Mouse (Mus musculus): ENCODE measurements around the gene Insig1. TPM values are rescaled to one million over a fixed set of nuclear protein-coding genes. Genes with fewer than 3 reads are reported as not detected.

Gene Insig1
- polyA plus RNA-seq, 1 experiment from 2014 or later = 37.8 TPM

GRCm38 (mm10) chr5:28081822-28082221, 10.7 kb downstream of the Insig1 start:
- 89% methylated on average over 2 of the region's 2 CpGs for WGBS (ENCODE audit: missing documents)
- H3K79me2 ChIP-seq (ENCODE audit: inconsistent target) = no peaks in the 10 kb centered on the region
- H3K27ac ChIP-seq = no peak overlapping the region
- H3K36me3 ChIP-seq (ENCODE audit: inconsistent target) = no peaks in the 10 kb centered on the region; the same call in 1 of the 2 replicates
- H3K4me3 ChIP-seq (ENCODE audit: inconsistent target) = no peak overlapping the region

GRCm38 (mm10) chr5:28082312-28082711, 11.1 kb downstream of the Insig1 start:
- Histone ChIP-seq H3K79me2 (ENCODE audit: inconsistent target) (no peaks in the 10 kb centered on the region), H3K27ac (no peak overlapping the region), H3K36me3 (ENCODE audit: inconsistent target) (no peaks in the 10 kb centered on the region), H3K4me3 (ENCODE audit: inconsistent target) (no peak overlapping the region)
- 87% methylated on average over 4 of the region's 4 CpGs for WGBS (ENCODE audit: missing documents)

DNA sequence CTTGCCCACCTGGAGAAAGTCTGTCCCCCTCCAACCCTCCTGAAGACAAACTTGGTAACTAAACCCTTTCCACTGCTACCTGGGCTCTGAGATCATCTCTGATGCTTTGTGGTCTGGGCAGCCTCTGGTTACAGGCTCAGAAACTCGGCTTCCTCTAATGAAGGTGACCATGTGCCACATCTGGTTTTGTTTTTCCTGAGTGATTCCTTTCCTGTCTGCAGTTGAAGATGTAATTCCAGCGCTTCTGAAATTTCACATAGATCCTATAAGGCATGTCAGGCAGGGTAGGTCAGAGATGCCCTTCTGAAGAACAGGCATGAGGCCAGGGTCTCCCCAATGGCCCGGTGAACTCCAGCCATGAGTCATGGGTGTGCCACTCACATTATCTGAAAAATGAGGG, 11.6 kb downstream of the Insig1 start:
- WGBS (ENCODE audit: missing documents) = 70% methylated on average over 3 of the region's 3 CpGs
- no peak overlapping the region for H3K4me3 ChIP-seq (ENCODE audit: inconsistent target)
- no peaks in the 10 kb centered on the region for H3K79me2 ChIP-seq (ENCODE audit: inconsistent target)
- no peak overlapping the region for H3K27ac ChIP-seq
- no peaks in the 10 kb centered on the region for H3K36me3 ChIP-seq (ENCODE audit: inconsistent target)

- Histone ChIP-seq H3K27ac (no peak overlapping the region), H3K4me3 (ENCODE audit: inconsistent target) (no peak overlapping the region), H3K79me2 (ENCODE audit: inconsistent target) (no peaks in the 10 kb centered on the region), H3K36me3 (ENCODE audit: inconsistent target) (no peaks in the 10 kb centered on the region)
- 0% methylated on average over 2 of the region's 2 CpGs for WGBS (ENCODE audit: missing documents)
These were observed 13.6 kb downstream of the Insig1 start for GRCm38 (mm10) chr5:28084743-28085142.

DNA sequence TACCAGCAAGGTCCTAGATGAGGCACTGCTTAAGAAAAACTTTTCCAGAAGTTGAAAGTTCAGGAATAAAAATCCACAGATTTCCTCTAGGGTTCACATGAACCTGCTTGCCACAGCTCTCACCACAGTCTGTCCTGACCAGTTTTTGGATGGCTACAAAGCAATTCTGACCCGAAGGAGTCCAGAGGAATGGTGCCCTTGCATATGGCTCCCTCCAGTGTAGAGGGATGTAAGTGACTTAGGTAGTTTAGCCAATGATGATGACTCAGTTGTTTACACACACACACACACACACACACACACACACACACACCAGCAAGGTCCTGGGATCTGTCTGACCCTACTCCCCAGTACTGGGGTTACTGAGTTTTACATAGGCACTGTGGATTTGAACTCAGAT, 19.4 kb downstream of the Insig1 start:
- 33% methylated on average over 1 of the region's 1 CpGs for WGBS (ENCODE audit: missing documents)
- H3K27ac ChIP-seq = no peak overlapping the region
- no peak overlapping the region for H3K4me3 ChIP-seq (ENCODE audit: inconsistent target)
- H3K79me2 ChIP-seq (ENCODE audit: inconsistent target) = no peaks in the 10 kb centered on the region
- no peaks in the 10 kb centered on the region for H3K36me3 ChIP-seq (ENCODE audit: inconsistent target)

GRCm38 (mm10) chr5:28092327-28092726, 21.2 kb downstream of the Insig1 start:
- Histone ChIP-seq H3K36me3 (ENCODE audit: inconsistent target) (no peaks in the 10 kb centered on the region), H3K79me2 (ENCODE audit: inconsistent target) (no peaks in the 10 kb centered on the region), H3K4me3 (ENCODE audit: inconsistent target) (no peak overlapping the region), H3K27ac (no peak overlapping the region)
- 96% methylated on average over 3 of the region's 3 CpGs for WGBS (ENCODE audit: missing documents)

GRCm38 (mm10) chr5:28093874-28094273, 22.7 kb downstream of the Insig1 start:
- 19% methylated on average over 4 of the region's 4 CpGs for WGBS (ENCODE audit: missing documents)
- no peaks in the 10 kb centered on the region for H3K36me3 ChIP-seq (ENCODE audit: inconsistent target)
- H3K79me2 ChIP-seq (ENCODE audit: inconsistent target) = no peaks in the 10 kb centered on the region
- H3K4me3 ChIP-seq (ENCODE audit: inconsistent target) = no peak overlapping the region
- no peak overlapping the region for H3K27ac ChIP-seq

DNA sequence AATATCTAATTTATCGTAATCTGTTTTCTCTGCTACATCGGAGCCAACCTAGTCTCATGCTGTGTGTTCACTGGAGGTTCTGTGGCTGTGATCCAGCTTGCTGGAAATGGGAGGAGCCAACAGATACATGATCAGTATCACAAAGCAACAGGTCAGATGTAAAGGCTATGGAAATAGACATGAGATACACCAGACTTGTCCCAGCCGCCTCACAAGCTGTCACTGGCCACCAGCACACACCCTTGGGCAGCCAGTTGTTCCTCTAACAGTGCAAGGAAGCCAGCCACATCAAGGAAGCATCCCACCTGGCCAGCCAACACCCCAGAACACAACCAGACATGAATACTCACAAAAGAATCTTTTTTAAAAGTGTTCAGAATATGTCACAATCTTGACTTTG, 23.2 kb downstream of the Insig1 start:
- Histone ChIP-seq H3K36me3 (ENCODE audit: inconsistent target) (no peaks in the 10 kb centered on the region), H3K79me2 (ENCODE audit: inconsistent target) (no peaks in the 10 kb centered on the region), H3K4me3 (ENCODE audit: inconsistent target) (no peak overlapping the region), H3K27ac (no peak overlapping the region)
- 78% methylated on average over 3 of the region's 3 CpGs for WGBS (ENCODE audit: missing documents)

DNA sequence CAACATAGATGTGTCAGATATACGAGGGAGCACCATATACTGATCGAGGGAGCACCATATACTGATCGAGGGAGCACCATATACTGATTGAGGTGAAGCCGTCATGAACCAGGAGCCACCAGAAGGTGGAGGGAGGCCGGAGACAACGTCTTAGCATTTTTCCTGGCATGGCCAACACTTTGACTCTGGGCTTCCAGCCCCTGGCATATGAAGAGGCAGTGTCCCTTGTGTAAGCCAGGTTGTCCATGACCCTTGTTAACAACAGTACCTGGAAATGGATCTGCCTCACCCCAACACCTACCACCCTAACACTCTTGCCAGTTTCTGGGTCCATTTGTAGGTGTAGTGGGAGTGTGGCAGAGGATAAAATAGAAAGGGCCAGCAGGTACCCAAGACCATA, 23.7 kb downstream of the Insig1 start:
- Histone ChIP-seq H3K79me2 (ENCODE audit: inconsistent target) (no peaks in the 10 kb centered on the region), H3K4me3 (ENCODE audit: inconsistent target) (no peak overlapping the region), H3K27ac (no peak overlapping the region), H3K36me3 (ENCODE audit: inconsistent target) (no peaks in the 10 kb centered on the region)
- WGBS (ENCODE audit: missing documents) = 84% methylated on average over 6 of the region's 6 CpGs

GRCm38 (mm10) chr5:28095671-28096070, 24.5 kb downstream of the Insig1 start:
- Histone ChIP-seq H3K27ac (no peak overlapping the region), H3K79me2 (ENCODE audit: inconsistent target) (no peaks in the 10 kb centered on the region), H3K4me3 (ENCODE audit: inconsistent target) (no peak overlapping the region), H3K36me3 (ENCODE audit: inconsistent target) (no peaks in the 10 kb centered on the region)
- WGBS (ENCODE audit: missing documents) = 80% methylated on average over 2 of the region's 2 CpGs

- H3K36me3 ChIP-seq (ENCODE audit: inconsistent target) = no peaks in the 10 kb centered on the region
- 97% methylated on average over 3 of the region's 4 CpGs for WGBS (ENCODE audit: missing documents)
- no peak overlapping the region for H3K4me3 ChIP-seq (ENCODE audit: inconsistent target)
- H3K27ac ChIP-seq = no peak overlapping the region
- H3K79me2 ChIP-seq (ENCODE audit: inconsistent target) = no peaks in the 10 kb centered on the region
These were observed 35.8 kb downstream of the Insig1 start for GRCm38 (mm10) chr5:28106966-28107365.

DNA sequence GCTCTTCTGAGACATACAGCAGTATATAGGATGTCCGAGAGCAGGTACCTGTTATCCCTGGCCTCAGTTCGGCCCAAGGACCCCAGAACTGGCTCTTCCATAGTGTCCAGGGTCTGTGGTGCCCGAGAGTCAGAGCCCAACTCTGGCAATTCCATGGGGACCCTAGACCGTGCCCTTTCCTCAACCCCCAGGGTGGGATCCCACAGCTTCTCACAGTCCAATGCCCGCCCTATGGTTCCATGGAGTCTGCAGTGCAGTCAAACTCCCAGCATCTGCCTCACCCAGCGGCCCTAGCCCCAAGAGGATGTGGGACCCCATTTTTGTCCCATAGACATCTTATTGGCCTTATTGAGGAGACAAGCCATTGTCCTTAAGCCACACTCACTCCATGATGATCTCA, 36.8 kb downstream of the Insig1 start:
- H3K27ac ChIP-seq = no peak overlapping the region
- H3K36me3 ChIP-seq (ENCODE audit: inconsistent target) = no peaks in the 10 kb centered on the region
- H3K79me2 ChIP-seq (ENCODE audit: inconsistent target) = no peaks in the 10 kb centered on the region
- WGBS (ENCODE audit: missing documents) = 88% methylated on average over 6 of the region's 6 CpGs
- no peak overlapping the region for H3K4me3 ChIP-seq (ENCODE audit: inconsistent target)

DNA sequence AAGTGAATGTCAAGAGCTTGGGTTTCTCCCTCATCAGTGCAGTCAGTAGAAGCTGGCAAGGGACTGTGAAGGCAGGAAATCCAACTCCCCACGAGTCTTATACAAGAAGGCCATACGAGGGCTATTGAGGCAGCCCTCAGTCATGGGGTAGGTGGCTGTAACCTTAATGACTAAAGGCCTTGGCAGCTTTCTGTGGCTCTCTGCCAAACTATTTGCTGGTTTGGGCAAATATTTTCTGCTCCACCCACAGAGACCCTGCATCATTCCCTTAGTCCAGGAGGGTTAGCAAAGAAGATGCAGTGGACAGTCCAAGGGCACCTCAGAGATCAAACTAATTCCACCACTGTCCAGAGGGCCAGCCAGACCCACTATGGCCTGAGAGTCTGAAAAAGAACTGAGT, 39.7 kb downstream of the Insig1 start:
- Histone ChIP-seq H3K36me3 (ENCODE audit: inconsistent target) (no peaks in the 10 kb centered on the region), H3K79me2 (ENCODE audit: inconsistent target) (no peaks in the 10 kb centered on the region), H3K4me3 (ENCODE audit: inconsistent target) (no peak overlapping the region), H3K27ac (no peak overlapping the region)
- 22% methylated on average over 2 of the region's 2 CpGs for WGBS (ENCODE audit: missing documents)

DNA sequence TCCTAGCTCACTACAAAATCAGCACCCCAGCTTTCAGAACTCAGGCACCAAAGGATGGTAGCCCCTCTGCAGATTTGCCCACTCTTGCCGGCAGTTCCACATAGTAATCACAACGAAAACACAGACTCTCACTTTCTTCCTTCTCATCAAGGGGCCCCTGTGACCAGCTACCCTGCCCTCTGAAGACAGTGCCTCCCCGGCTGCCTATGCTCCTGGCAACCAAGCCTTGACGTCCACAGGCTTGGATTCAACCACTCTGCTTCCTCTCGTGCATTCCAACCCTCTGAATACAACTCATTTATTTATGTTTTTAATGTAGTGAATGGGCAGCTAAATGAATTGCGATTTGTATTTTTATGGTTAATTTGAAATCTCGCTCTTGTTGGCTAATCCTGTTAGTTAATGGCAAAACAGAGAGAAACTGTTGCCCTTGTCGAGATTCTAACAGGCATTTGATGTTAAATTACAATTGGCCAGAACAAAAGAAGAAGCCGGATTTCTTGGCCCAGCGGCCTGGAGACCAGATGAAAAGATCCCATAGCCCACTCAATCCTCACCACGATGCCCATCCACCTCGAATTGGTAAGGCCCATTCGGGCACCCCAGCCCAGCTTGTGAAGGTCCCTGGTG, 46.2 kb downstream of the Insig1 start:
- WGBS (ENCODE audit: missing documents) = 9% methylated on average over 13 of the region's 13 CpGs
- Histone ChIP-seq H3K27ac (no peak overlapping the region), H3K79me2 (ENCODE audit: inconsistent target) (no peaks in the 10 kb centered on the region), H3K4me3 (ENCODE audit: inconsistent target) (no peak overlapping the region), H3K36me3 (ENCODE audit: inconsistent target) (no peaks in the 10 kb centered on the region)

- Histone ChIP-seq H3K36me3 (ENCODE audit: inconsistent target) (no peaks in the 10 kb centered on the region), H3K27ac (no peak overlapping the region), H3K4me3 (ENCODE audit: inconsistent target) (no peak overlapping the region), H3K79me2 (ENCODE audit: inconsistent target) (no peaks in the 10 kb centered on the region)
- WGBS (ENCODE audit: missing documents) = 3% methylated on average over 30 of the region's 30 CpGs
These were observed 46.8 kb downstream of the Insig1 start for GRCm38 (mm10) chr5:28117882-28118530.

DNA sequence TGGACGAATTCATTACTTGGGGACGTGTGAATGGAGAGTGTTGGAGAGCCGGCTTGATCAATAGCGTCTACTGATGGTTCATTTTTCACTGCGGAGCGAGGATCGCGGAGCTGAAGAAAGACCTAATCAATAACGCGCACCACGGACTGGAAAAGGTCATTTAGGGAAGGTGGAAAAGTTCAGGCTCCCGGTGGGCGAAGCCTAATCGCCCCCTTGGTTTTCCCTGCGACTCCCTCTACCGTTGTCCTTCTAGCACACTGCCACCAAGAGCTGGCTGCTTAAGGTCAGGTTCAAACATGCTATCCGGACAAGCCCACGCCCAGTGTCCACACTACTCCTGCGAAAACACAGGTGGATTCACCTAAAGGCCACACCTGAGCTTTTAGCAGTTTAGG, 47.4 kb downstream of the Insig1 start:
- WGBS (ENCODE audit: missing documents) = 5% methylated on average over 19 of the region's 19 CpGs
- no peak overlapping the region for H3K27ac ChIP-seq
- no peaks in the 10 kb centered on the region for H3K36me3 ChIP-seq (ENCODE audit: inconsistent target)
- no peaks in the 10 kb centered on the region for H3K79me2 ChIP-seq (ENCODE audit: inconsistent target)
- no peak overlapping the region for H3K4me3 ChIP-seq (ENCODE audit: inconsistent target)

All from macrophage (primary cell).